8 mouse cellular contexts compared by ENCODE assay signal in the genomic region with DNA sequence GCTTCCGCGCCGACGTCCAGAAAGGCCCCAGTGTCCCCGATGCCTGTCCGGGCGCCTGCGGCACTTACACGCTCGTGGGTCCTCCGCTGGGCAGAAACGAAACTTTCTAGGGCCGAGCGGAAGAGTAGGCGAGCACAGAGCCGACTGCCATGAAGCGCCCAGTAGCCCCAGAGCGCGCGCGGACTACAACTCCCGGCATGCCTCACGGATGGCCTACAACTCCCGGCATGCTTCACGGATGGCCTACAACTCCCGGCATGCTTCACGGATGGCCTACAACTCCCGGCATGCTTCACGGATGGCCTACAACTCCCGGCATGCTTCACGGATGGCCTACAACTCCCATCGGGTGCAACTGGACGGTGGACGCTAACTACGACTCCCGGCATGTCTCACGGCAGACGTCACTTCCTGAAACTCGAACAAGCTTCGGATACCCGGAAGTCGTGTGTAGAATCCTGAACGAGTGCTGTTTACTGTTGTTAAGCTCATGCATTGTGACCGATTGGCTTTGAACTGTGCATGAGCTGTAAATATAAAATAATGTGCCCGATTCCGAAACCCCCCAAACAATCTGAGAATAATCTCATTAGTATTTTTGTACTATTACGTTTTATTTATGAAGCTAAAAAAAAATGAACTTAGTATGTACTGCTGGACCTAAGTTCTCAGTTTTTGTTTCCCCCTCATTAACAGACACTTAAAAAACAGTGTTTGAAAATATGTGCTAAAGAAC. TPM values are rescaled to one million over a fixed set of nuclear protein-coding genes. Genes with fewer than 3 reads are reported as not detected.
DNase-seq lines count a peak whose midpoint lies in the region; ATAC-seq lines count a peak whose summit lies in the region.

A gene (minus strand): TSS at position 187 of the 736 bp plus-strand sequence.

- H3K9me3 ChIP-seq in lung, embryonic 16.5 days (ENCODE audit: control insufficient read depth, low read length), result no peaks in the 10 kb centered on the region

- H3K4me2 ChIP-seq in lung, embryonic 16.5 days (ENCODE audit: low read depth, low read length), result peak within 1 kb of the TSS; percentile 79

- H3K9ac ChIP-seq in lung, embryonic 16.5 days (ENCODE audit: low read length), result peak within 1 kb of the TSS; percentile 92

- H3K4me1 ChIP-seq in lung, embryonic 16.5 days (replicated peaks; ENCODE audit: control insufficient read depth, insufficient read depth, low read length), result peaks cover 13% of the 10 kb centered on the region

- WGBS in lung, embryonic 16.5 days, result under 1% methylated on average over 47 of the region's 47 CpGs

- no peaks in the 10 kb centered on the region for H3K27me3 ChIP-seq in lung, embryonic 16.5 days (ENCODE audit: control insufficient read depth, insufficient read depth, low read depth, low read length)

- peak; percentile 99 for DNase-seq in MEL-GATA-1-ER (ENCODE audit: extremely low read depth, low read depth)
- DNase-seq in cerebellum, adult 8-10 months, result peak; percentile 93
- DNase-seq in forelimb bud, embryonic 11.5 days (ENCODE audit: low read depth, low spot score), result peak; percentile 96
- DNase-seq in layer of hippocampus, adult 9-10 months (ENCODE audit: low spot score), result peak; percentile 96
- peak; percentile 83 for DNase-seq in ovary, postnatal 10 days (ENCODE audit: low spot score)
- DNase-seq in thymus, postnatal 10 days (ENCODE audit: low spot score in 2 of 2), result peak; percentile 90 to 94

- ATAC-seq in hematopoietic stem cell, adult 5-6 weeks (replicated peaks in 1 of 2; ENCODE audit: insufficient read depth in 1 of 2, low FRiP score in 2 of 2, low TSS enrichment in 1 of 2, low read depth in 1 of 2, poor library complexity in 2 of 2, severe bottlenecking in 2 of 2), result peak; percentile 95 to 97
- ATAC-seq in lung, embryonic 16.5 days (ENCODE audit: low read depth), result peak; percentile 96

- H3K36me3 ChIP-seq in lung, embryonic 16.5 days (ENCODE audit: control insufficient read depth, insufficient read depth, low read length), result no peaks in the 10 kb centered on the region

- H3K4me3 ChIP-seq in lung, embryonic 16.5 days (ENCODE audit: low read length), result peak within 1 kb of the TSS; percentile 88

- H3K27ac ChIP-seq in lung, embryonic 16.5 days (ENCODE audit: low read length), result peak within 1 kb of the TSS; percentile 98

RNA-seq across cellular contexts. Expression of the gene that starts here (rescaled TPM):
- total RNA-seq in hematopoietic stem cell, adult 5-6 weeks (2017), result 10.6 and 24.7 TPM in 2 replicates
- 14.2 and 15.5 TPM in 2 replicates for polyA plus RNA-seq in lung, embryonic 16.5 days (2015; fragmentation: Nextera tagmentation; extraction: Ambion mirVana)

Comparison
In these comparisons a context has a peak if more than half of its experiments do, and no peak if none do; other contexts are left out.
1. Peak in every context shown above with its lines: DNase-seq, ATAC-seq, H3K4me3 ChIP-seq and H3K27ac ChIP-seq.